ENCODE assay signal across 8 mouse cellular contexts in genomic region chr5:110107581-110108304, GRCm38 (mm10). TPM values are rescaled to one million over a fixed set of nuclear protein-coding genes. Genes with fewer than 3 reads are reported as not detected.
DNase-seq lines count a peak whose midpoint lies in the region; ATAC-seq and TF ChIP-seq lines count a peak whose summit lies in the region.

Gtpbp6 (minus strand) TSS chr5:110108197.

- peak; percentile 82 for ATAC-seq in activated CD4-positive, CD25-positive, alpha-beta regulatory T cell, adult 4 months

- H3K4me1 ChIP-seq in cortical plate, adult 2 months (ENCODE audit: control insufficient read depth, insufficient read depth, low read length): no peaks in the 10 kb centered on the region
- peaks cover 45% of the 10 kb centered on the region for H3K4me1 ChIP-seq in megakaryocyte, embryonic 14.5 days

- no peaks in the 10 kb centered on the region for H3K9me3 ChIP-seq in megakaryocyte, embryonic 14.5 days

- H3K27ac ChIP-seq in cortical plate, adult 2 months (ENCODE audit: insufficient read depth, low read length): peak within 1 kb of the TSS; percentile 41; the same call in 1 of the 2 replicates

- peak within 1 kb of the TSS; percentile 67 for H3K4me3 ChIP-seq in cortical plate, adult 2 months (ENCODE audit: insufficient read depth, low read length)
- H3K4me3 ChIP-seq in megakaryocyte, embryonic 14.5 days (replicated peaks): peak within 1 kb of the TSS; percentile 100

- TF ChIP-seq POLR2A in cortical plate, adult 2 months (IDR thresholded peaks at IDR 0.05; ENCODE audit: extremely low read depth, insufficient read depth, low read length): peak; percentile 44

- H3K27me3 ChIP-seq in megakaryocyte, embryonic 14.5 days (replicated peaks): no peaks in the 10 kb centered on the region

- TF ChIP-seq CTCF in cortical plate, adult 2 months (IDR thresholded peaks at IDR 0.05; ENCODE audit: extremely low read depth, insufficient read depth, low read length): no peak

- H3K36me3 ChIP-seq in megakaryocyte, embryonic 14.5 days (replicated peaks; ENCODE audit: low read length): peaks cover 52% of the 10 kb centered on the region

- peak; percentile 89 to 94 for DNase-seq in gastrocnemius, adult 8-10 months (ENCODE audit: low spot score in 2 of 2)
- DNase-seq in hindlimb bud, embryonic 11.5 days (ENCODE audit: extremely low spot score, low read depth, low spot score): peak; percentile 77
- DNase-seq in left cerebral cortex, adult 8-10 months (ENCODE audit: low spot score in 2 of 2): peak; percentile 85 to 96
- DNase-seq in right cerebral cortex, postnatal 10 days (ENCODE audit: low spot score in 2 of 2): peak; percentile 98
- DNase-seq in urinary bladder, postnatal 25 days (ENCODE audit: low spot score): peak; percentile 90

RNA-seq across cellular contexts. Expression of gene Gtpbp6, which starts in this region (rescaled TPM):
- 10 to 100 TPM; 11.6 to 11.7 TPM for polyA plus RNA-seq in activated CD4-positive, CD25-positive, alpha-beta regulatory T cell, adult 4 months (2017; shearing (Covaris generic))
- polyA plus RNA-seq in cortical plate, adult 2 months (2012; rRNA removed): 155 and 164 TPM in 2 replicates
- total RNA-seq in gastrocnemius, adult 8-10 months (2022): 10 to 100 TPM; 10.9 to 20.6 (median 13.5) TPM
- total RNA-seq in left cerebral cortex, adult 8-10 months (2022): 10 to 100 TPM; 67.3 to 88.7 (median 83.2) TPM
- polyA plus RNA-seq in megakaryocyte, embryonic 14.5 days (2012; ENCODE audit: insufficient read depth, low replicate concordance): 49.5 and 52.6 TPM in 2 replicates

Comparison
In these comparisons a context has a peak if more than half of its experiments do, and no peak if none do; other contexts are left out.
1. Peak in every context shown above with its lines: DNase-seq, ATAC-seq, H3K4me3 ChIP-seq and H3K27ac ChIP-seq.